Mouse (Mus musculus) forebrain, embryonic 16.5 days (tissue): Measurements from ENCODE around the gene Epb41. TPM values are rescaled to one million over a fixed set of nuclear protein-coding genes. Genes with fewer than 3 reads are reported as not detected.

Experiments
- ATAC-seq: fragments of 200-750 bp; cut with Nextera tagmentation; 2 replicates; pipeline ENCODE4 v1.8.0; 2017; ENCODE audit warnings: mild to moderate bottlenecking, moderate library complexity
- H3K27ac ChIP-seq: fragments of 300-500 bp; sonication (generic); 2 replicates; pipeline ENCODE4 v1.5.1; 2014; ENCODE audit warnings: low read length, control low read depth
- H3K27me3 ChIP-seq: fragments of 300-500 bp; sonication (generic); replicated peaks from 2 replicates; pipeline ENCODE4 v1.6.1; 2014; ENCODE audit warnings: low read length; ENCODE audit not compliant: control insufficient read depth, insufficient read depth
- H3K36me3 ChIP-seq: fragments of 300-500 bp; sonication (generic); 2 replicates; pipeline ENCODE4 v1.6.1; 2014; ENCODE audit not compliant: control insufficient read depth, insufficient read depth
- H3K4me1 ChIP-seq: fragments of 300-500 bp; sonication (generic); replicated peaks from 2 replicates; pipeline ENCODE4 v1.6.1; 2014; ENCODE audit warnings: low read length; ENCODE audit not compliant: control insufficient read depth, insufficient read depth
- H3K4me2 ChIP-seq: fragments of 300-500 bp; sonication (generic); 2 replicates; pipeline ENCODE4 v1.6.1; 2014; ENCODE audit warnings: mild to moderate bottlenecking, low read length, control low read depth
- H3K4me3 ChIP-seq: fragments of 300-500 bp; sonication (generic); replicated peaks from 2 replicates; pipeline ENCODE4 v1.5.1; 2014; ENCODE audit warnings: mild to moderate bottlenecking, low read length, control low read depth
- H3K9ac ChIP-seq: fragments of 300-500 bp; sonication (generic); replicated peaks from 2 replicates; pipeline ENCODE4 v1.6.1; 2014; ENCODE audit warnings: low read depth, low read length, control low read depth
- H3K9me3 ChIP-seq: fragments of 300-500 bp; sonication (generic); 2 replicates; pipeline ENCODE4 v1.6.1; 2016; ENCODE audit warnings: low read length; ENCODE audit not compliant: control insufficient read depth
- WGBS: fragments of 180-500 bp; shearing (Covaris S2); extraction: QIAGEN DNeasy Blood & Tissue Kit; methylation state at CpG from one replicate; pipeline ENCODE4 v1.1.7; 2014; 5-methylcytosine and 5-hydroxymethylcytosine counted together
- polyA plus RNA-seq: library from polyadenylated mRNA; unstranded; fragments of >200 nt; fragmentation: Nextera tagmentation; extraction: Ambion mirVana; gene quantifications from 2 replicates; pipeline ENCODE4 v1.2.1, GENCODE M21; 2015

Gene Epb41
- polyA plus RNA-seq, 1 experiment from 2014 or later, result 74.1 TPM

DNA sequence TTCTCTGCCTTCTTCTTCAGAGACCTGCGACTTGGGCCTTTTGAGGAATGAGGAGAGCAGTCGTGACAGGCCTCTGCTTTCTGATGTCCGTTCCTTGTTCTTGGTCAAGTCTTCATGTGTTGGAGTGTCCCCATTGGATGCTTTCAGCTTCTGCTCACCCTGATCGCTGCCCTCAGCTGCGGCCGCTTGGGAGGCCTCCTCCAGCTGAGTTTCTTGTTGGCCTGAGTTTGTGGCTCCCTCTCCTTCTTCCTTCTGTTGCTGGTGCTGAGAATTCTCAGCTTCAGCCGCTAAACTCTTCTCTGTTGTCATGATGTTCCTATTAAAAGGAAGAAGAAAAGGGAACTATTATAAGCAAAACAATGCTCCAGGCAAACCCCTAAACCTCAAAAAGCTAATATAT is 68.0 kb downstream of the Epb41 start:
- no peaks in the 10 kb centered on the region for H3K27me3 ChIP-seq
- H3K4me1 ChIP-seq, result no peaks in the 10 kb centered on the region
- H3K9me3 ChIP-seq, result no peaks in the 10 kb centered on the region
- 94% methylated on average over 7 of the region's 7 CpGs for whole genome bisulfite sequencing
- H3K4me3 ChIP-seq, result no peak overlapping the region
- 0 out of 2 replicates have a peak, but pooled peaks cover 4% of the 10 kb centered on the region for H3K36me3 ChIP-seq
- H3K9ac ChIP-seq, result no peak overlapping the region
- ATAC-seq, result no peak
- no peak overlapping the region for H3K27ac ChIP-seq
- no peak overlapping the region for H3K4me2 ChIP-seq

DNA sequence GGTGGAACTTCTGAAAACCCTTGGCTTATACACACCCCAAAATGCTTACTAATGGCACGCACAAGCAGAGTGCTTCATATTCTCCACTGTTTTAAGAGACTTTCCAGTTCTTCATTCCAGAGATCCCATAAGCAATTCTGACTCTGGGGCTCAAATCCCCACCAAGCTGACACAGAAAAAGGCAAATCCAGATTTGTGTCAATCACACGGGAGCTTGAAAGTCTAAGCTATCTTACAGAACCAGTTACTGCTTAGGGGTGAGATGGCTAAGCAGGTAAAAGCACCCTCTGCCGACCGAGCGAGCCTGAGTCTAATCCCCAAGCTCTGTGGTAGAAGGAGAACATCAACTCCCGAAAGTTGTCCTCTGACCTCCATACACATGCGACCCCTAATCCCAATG is 76.5 kb downstream of the Epb41 start:
- Histone ChIP-seq H3K4me3 (no peak overlapping the region), H3K9ac (no peak overlapping the region), H3K27ac (no peak overlapping the region), H3K4me2 (no peak overlapping the region), H3K9me3 (no peaks in the 10 kb centered on the region), H3K27me3 (no peaks in the 10 kb centered on the region), H3K4me1 (peaks cover 4% of the 10 kb centered on the region; the same call in 1 of the 2 replicates), H3K36me3 (0 out of 2 replicates have a peak, but pooled peaks cover 4% of the 10 kb centered on the region)
- no peak for ATAC-seq
- 89% methylated on average over 7 of the region's 7 CpGs for WGBS

DNA sequence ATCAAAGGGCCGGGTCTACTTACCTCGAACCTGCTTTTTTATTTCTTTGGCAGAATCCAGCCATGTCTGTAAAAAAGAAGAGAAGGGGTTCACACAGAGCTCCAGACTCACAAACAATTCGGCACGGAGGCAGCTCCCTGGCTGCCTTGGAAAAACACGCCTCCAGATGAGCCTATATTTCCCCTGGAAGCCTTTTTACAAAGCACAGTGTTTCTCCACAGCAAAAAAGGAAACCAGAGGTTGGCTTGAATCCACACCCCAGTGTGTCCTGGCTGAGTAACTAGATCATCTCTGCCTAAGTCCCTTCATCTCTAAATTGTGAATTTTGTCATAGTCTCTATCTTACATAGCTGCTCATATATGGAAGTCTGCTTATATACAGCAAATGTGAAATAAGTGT is 77.6 kb downstream of the Epb41 start:
- Histone ChIP-seq H3K4me2 (no peak overlapping the region), H3K27me3 (no peaks in the 10 kb centered on the region), H3K4me1 (peaks cover 4% of the 10 kb centered on the region; the same call in 1 of the 2 replicates), H3K27ac (no peak overlapping the region), H3K4me3 (no peak overlapping the region), H3K36me3 (no peaks in the 10 kb centered on the region), H3K9me3 (no peaks in the 10 kb centered on the region), H3K9ac (no peak overlapping the region)
- ATAC-seq, result no peak
- WGBS, result 73% methylated on average over 5 of the region's 5 CpGs

DNA sequence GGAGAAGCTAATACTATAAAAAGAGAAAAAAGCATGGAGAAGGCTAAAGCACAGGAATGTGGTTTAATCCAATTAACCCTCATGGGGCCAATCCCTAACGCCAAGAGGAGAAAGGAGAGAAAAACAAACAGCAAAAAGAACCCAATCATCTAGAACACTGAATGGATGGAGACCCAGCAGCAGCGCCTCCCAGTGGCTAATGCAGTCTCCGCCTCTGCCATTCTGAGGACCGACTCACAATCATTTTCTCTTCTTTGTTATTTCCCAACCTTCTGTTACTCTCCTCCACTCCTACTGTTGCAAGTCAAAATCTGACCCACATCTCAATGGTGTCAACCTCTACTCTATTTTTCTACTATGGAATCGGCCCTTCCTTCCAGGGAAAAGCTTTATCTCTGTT is 78.1 kb downstream of the Epb41 start:
- 39% methylated on average over 5 of the region's 5 CpGs for WGBS
- peaks cover 4% of the 10 kb centered on the region; the same call in 1 of the 2 replicates for H3K4me1 ChIP-seq

DNA sequence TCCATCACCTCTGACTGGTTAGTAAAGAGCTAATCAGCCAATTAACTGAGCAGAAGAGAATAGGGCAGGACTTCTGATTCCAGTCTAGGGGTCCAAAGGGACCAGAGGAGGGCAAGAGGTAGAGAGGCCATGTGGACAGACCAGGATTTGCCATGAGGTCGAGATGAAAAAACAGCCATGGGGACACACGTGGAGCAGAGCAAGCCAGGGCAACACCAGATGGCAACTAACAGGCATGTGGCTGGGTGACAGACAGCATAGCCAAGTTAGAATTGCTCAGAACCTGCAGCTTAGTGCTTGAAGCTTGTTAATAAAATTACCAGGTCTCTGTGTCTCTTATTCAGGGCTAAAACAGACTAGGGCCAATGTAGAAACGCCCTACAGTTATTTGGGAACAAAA is 81.3 kb downstream of the Epb41 start:
- H3K4me1 ChIP-seq, result peaks cover 4% of the 10 kb centered on the region; the same call in 1 of the 2 replicates
- ATAC-seq, result no peak
- H3K9ac ChIP-seq, result no peak overlapping the region
- H3K9me3 ChIP-seq, result no peaks in the 10 kb centered on the region
- H3K4me3 ChIP-seq, result no peak overlapping the region
- peaks cover 12% of the 10 kb centered on the region; the same call in 1 of the 2 replicates for H3K36me3 ChIP-seq
- no peak overlapping the region for H3K4me2 ChIP-seq
- H3K27me3 ChIP-seq, result no peaks in the 10 kb centered on the region
- H3K27ac ChIP-seq, result no peak overlapping the region
- 47% methylated on average over 3 of the region's 3 CpGs for WGBS

More for the DNA sequence above, 78.1 kb downstream of the Epb41 start:
- Histone ChIP-seq H3K9ac (no peak overlapping the region), H3K36me3 (no peaks in the 10 kb centered on the region), H3K9me3 (no peaks in the 10 kb centered on the region), H3K27me3 (no peaks in the 10 kb centered on the region), H3K4me3 (no peak overlapping the region), H3K27ac (no peak overlapping the region), H3K4me2 (no peak overlapping the region)
- ATAC-seq, result no peak

DNA sequence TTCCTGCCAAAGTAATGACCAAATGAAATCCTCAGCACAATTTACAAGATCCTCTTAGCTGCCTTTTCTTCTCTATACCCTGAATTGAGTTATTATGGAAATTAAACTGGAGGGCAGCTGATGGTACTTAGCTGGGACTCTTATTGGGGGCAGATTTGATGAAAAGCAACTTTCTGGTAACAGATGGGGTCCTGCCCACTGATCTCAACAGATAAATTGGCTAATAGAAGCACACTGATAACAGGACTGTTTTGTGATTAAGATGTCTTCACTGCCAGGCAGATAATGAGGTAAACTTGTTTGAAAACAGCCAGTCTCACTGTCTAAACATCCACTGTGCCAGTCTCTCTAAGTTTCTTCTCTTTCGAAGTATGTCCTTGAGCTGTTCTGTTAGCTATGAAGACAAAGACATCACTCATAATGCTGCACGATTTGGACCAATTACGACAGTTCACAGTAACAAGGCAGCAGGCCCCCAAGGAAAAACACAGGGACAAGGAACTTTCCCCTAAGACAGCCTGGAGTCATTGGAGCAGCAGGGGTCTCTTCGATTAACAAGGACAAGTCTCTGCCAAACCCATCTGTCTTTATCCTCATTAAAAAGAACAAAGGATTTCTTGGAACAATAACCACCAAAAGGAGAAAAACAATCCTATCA is 92.1 kb downstream of the Epb41 start:
- H3K4me3 ChIP-seq, result no peak overlapping the region
- no peaks in the 10 kb centered on the region for H3K9me3 ChIP-seq
- H3K27ac ChIP-seq, result 0 out of 2 replicates have a peak overlapping the region, but pooled peaks have one; percentile 12
- H3K9ac ChIP-seq, result no peak overlapping the region
- ATAC-seq, result peak; percentile 59; the same call in 1 of the 2 replicates
- peaks cover 7% of the 10 kb centered on the region for H3K4me1 ChIP-seq
- 0 out of 2 replicates have a peak, but pooled peaks cover 4% of the 10 kb centered on the region for H3K36me3 ChIP-seq
- under 1% methylated on average over 4 of the region's 4 CpGs for WGBS
- no peaks in the 10 kb centered on the region for H3K27me3 ChIP-seq
- no peak overlapping the region for H3K4me2 ChIP-seq

DNA sequence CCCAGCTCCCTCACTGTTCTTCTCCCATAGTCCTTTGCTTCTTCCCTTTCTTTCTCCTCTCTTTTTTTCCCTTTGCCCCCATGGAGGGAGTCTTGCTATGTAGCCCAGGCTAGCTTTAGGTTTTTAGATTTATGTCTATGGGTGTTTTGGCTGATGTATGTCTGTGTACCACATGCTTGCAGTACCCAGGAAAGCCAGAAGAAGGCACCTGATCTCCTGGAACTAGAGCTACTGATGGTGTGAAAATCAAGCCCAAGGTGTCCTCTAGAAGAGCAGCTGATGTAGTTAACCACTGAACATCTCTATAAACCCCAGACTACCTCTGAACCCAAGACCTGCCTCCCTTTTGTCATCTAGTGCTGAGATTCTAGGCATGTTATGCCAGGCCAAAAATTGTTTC is 93.4 kb downstream of the Epb41 start:
- peaks cover 7% of the 10 kb centered on the region for H3K4me1 ChIP-seq
- H3K4me3 ChIP-seq, result no peak overlapping the region
- H3K9me3 ChIP-seq, result no peaks in the 10 kb centered on the region
- no peak for ATAC-seq
- H3K27ac ChIP-seq, result no peak overlapping the region
- H3K4me2 ChIP-seq, result no peak overlapping the region
- no peak overlapping the region for H3K9ac ChIP-seq
- H3K27me3 ChIP-seq, result no peaks in the 10 kb centered on the region
- 0 out of 2 replicates have a peak, but pooled peaks cover 4% of the 10 kb centered on the region for H3K36me3 ChIP-seq

DNA sequence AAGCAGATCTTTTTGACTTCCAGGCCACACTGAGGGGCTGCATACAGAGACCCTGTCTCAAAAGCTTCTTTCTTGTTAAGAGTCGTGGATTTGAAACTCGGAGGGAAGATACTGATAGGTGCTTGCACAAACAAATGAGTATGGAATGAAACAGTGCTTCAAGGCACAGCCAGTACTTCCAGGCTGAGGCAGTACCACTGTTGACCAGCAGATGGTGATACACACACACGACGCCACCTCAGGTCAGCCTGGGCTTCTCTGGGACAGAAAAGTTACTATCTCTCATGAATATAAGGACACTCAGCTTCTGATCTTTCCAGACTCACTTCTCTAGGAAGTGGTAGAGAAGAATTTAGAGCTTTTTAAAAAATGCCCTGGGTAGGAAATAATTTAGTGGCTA is 97.9 kb downstream of the Epb41 start:
- no peak overlapping the region for H3K4me2 ChIP-seq
- 0 out of 2 replicates have a peak, but pooled peaks have one; percentile 55 for ATAC-seq
- no peaks in the 10 kb centered on the region for H3K9me3 ChIP-seq
- no peak overlapping the region for H3K4me3 ChIP-seq
- WGBS, result 23% methylated on average over 4 of the region's 4 CpGs
- no peaks in the 10 kb centered on the region for H3K4me1 ChIP-seq
- peaks cover 14% of the 10 kb centered on the region; the same call in 1 of the 2 replicates for H3K36me3 ChIP-seq
- no peak overlapping the region for H3K9ac ChIP-seq
- 0 out of 2 replicates have a peak, but pooled peaks cover 3% of the 10 kb centered on the region for H3K27me3 ChIP-seq
- H3K27ac ChIP-seq, result no peak overlapping the region

DNA sequence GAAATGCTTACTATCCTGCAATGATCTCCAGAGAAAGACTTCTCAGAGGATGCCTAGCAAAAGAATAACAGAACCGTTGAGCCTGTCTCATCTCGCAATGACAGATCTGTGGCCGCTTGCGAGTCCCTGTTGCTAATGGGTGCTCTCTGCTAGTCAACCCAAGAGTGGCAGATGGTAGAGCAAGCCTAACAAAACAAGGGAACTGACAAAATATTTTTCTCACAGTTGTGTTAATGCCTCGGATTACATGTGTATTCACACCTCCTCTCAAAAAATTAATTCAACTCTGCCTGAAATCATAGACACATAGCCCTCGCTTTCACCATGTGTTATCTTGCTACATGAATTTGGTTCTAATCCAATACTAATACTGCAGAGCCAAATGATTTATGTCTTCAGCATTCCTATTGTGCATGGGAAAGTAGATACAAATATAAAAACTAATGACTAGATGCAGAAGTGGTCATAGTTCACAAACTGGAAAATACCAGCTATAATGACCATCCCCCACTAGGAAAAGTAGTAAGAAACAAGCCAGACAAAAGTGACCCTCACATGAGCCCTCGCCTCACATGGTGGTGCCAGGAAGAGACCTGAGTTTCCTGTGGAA is 104.8 kb downstream of the Epb41 start:
- H3K27me3 ChIP-seq, result 0 out of 2 replicates have a peak, but pooled peaks cover 3% of the 10 kb centered on the region
- peaks cover 16% of the 10 kb centered on the region for H3K36me3 ChIP-seq
- 56% methylated on average over 7 of the region's 7 CpGs for WGBS
- ATAC-seq, result peak; percentile 91
- H3K9me3 ChIP-seq, result no peaks in the 10 kb centered on the region
- H3K4me1 ChIP-seq, result peaks cover 3% of the 10 kb centered on the region; the same call in 1 of the 2 replicates
- H3K4me2 ChIP-seq, result no peak overlapping the region
- H3K9ac ChIP-seq, result no peak overlapping the region
- H3K27ac ChIP-seq, result no peak overlapping the region
- no peak overlapping the region for H3K4me3 ChIP-seq
